Mouse (Mus musculus): Measurements from ENCODE around the gene Foxo3.

Gene Foxo3

DNA sequence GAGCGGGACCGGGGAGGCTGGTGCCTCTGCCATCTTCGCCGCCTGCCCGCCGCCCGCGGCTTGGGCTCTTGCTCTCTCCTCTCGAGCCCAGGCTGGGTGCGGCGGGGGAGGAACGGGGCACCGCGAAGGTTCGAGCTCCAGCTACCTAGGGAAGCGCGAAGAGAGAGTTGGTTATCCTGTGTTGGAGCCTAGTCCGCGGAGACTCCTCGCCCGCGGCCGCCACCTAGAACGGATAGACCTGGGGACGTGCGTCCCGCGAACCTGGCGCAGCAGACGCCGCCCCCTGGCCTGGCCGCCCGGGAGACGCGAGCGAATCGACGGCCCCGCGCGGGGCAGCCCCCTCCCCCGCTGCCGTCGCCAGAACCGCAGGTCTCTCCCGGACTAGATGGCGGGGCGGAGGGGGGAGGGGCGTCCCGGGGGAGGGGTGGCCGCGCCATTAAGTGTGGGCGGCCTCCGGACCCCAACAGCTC lies 1.1 kb downstream of the Foxo3 start:
- DNase-seq (ENCODE audit: low spot score in 2 of 2): peak; percentile 25 to 46

GRCm38 (mm10) chr10:42274712-42275400 lies 1.7 kb downstream of the Foxo3 start:
- no peak for DNase-seq (ENCODE audit: low spot score in 2 of 2)

DNA sequence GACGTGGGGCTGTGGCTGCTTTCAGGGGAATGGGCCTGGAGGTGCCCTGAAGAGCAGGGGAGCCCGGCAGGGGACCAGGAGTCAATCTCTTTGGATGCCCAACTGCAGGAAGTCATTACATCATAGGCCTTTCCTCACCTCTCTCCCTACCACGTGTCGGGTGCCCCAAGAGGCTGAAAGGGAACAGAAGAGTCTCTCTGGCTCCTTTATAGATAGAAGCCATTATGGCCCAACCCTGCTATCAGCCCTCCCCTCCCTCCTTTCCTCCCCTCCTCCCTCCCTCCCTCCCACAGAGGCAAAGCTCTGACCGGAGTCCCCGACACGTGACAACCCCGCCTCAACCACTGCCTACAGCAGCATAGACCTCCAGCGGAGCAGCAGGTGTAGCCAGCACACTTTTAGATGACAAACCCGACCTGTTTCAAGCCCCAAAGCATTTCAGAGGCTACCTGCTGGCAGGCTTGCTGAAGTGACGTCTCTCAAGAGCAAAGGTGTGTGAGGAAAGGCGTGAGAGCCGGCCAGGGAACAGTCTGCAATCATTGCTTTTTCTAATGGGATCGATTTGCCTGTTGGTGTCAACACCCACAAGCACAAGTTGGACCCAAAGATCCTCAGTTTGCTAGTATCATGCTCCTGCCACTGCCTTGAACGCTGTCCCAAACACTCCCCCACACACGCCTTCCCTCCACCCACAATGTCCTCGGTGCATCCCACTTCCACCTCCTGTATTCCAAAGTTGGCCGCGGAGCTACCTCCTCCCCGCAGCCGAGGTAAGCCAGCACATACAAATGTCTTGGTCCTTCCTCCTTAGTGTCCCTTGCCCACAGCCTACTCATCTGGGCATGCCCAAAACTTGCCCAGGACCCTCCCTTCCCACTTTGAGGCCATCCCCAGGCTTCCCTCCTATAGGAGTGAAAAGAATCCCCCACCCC lies 2.5 kb downstream of the Foxo3 start:
- DNase-seq (ENCODE audit: low spot score in 2 of 2): peak; percentile 60 to 67

DNA sequence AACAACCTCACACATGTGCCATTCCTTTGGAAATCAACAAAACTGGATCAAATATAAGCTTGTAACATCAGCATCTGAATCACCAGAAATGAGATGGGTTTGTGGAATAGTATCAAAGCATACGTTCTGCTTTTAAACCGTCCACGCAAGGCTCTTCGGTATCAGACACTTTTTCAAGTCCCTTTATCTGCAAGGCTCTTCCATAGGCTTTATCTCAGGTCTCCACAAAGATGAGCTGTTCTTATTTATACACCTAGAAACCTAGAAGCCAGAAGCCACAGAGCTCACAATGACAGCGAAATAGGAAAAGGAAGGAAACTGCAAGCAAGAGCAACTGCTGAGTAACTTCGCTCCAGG lies 3.2 kb downstream of the Foxo3 start:
- no peak for DNase-seq (ENCODE audit: low spot score in 2 of 2)

DNA sequence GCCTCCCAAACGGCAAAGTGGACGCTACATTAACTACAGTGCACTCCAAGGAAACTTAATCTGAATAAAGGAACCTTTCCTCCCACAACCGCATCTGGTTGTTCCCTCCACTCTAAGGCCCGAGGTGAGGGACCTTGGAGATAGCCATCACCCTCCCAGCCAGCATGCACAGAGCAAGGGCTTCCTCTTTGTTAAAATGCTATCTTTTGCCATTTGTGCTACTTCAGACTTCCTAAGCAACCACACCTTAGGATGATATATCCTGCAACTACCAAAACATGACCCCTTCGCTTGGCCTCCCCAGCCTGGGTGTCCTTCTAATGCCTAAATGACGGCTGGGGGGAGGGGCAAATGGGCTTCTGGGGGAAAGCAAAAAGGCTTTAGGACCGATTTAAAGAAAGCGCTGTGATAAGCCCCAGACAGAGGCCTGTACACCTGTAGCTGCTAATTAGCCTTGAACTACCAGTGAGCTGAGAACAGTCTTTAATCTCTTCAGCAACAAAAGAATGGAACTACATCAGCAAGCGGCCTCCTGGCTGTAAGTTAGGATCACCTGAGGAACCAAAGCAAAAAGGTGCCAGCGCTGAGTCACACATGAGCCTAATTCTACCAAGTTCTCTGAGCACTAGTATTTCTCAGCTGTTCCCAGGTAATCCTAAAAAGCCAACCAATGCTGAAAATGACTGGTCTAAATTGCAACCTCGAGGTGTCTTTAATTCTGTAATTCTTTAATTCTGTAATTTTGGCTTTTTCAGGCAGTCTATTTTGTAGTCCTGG lies 4.9 kb downstream of the Foxo3 start:
- no peak for DNase-seq (ENCODE audit: low spot score in 2 of 2)

DNA sequence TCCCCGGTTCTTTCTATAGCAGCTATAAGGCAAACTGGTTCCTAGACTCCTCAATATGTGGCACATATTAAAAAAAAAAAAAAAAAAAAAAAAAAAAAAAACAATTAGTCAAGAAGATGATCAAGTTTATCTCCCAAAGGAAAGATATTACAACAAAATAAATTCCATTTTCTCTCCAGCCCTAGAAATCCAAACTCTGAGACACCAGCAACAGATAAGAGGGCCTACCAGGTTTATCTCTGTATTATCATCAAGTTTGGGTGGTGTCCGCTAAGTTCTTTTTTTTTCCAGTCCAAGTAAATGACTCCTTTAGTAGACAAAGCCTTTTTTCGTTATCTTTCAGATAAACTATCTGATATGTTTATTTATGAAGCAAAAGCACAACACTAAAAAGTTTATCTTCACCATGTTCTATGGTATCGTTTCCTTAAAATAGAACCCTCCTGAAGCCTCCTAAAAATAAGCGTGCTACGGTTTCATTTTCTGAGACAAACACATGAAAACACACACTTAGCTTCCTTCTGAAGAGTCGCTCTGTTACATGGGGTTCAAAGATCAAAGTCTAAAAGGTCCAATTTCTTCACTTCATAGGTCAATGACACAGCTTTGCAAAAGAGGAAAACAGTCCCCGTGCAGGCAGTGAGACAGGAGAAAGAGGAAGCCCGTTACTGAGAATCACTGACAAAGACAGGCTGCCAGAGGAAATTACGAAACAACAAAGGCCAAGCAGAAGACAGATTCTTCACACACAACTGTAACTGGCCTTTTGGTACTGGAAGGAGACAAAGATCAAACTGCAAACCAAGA lies 6.1 kb downstream of the Foxo3 start:
- DNase-seq (ENCODE audit: low spot score in 2 of 2): peak; percentile 12 to 48

DNA sequence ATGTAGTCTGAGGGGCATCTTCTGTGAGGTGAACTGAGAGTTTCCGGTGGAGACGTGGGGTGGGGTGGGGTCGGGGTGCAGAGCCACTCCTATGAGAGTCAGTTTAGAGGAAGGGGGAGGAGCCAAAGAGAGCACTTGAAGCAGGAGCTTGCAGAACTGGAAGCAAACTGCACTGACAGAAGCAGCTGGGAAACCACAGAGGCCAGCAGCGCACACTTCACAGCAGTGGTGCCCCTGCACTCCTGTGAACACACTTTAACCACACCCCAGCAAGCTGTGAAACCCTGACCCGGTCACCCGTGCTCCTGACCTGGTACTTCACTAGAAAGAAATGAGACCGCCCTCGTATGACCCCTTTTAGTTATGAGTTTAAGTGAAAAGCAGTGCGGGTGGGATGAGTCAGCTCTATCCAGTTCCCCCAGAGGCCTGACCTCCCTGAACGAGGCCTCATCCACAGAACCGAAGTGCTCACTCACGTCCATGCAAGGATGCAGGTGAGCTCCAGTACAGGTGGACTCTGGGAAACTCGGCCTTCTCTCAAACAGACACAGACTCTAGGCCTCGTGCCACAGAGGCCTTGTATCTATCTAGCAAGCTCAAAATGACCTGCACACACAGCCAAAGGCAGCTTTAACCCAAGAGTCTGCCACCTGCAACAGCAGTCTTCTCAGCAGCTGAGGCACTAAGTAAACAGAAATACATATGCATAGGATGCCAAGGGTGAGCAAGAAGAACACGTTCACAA lies 7.1 kb downstream of the Foxo3 start:
- peak; percentile 76 to 89 for DNase-seq (ENCODE audit: low spot score in 2 of 2)

GRCm38 (mm10) chr10:42267811-42268545 lies 8.6 kb downstream of the Foxo3 start:
- no peak for DNase-seq (ENCODE audit: low spot score in 2 of 2)

DNA sequence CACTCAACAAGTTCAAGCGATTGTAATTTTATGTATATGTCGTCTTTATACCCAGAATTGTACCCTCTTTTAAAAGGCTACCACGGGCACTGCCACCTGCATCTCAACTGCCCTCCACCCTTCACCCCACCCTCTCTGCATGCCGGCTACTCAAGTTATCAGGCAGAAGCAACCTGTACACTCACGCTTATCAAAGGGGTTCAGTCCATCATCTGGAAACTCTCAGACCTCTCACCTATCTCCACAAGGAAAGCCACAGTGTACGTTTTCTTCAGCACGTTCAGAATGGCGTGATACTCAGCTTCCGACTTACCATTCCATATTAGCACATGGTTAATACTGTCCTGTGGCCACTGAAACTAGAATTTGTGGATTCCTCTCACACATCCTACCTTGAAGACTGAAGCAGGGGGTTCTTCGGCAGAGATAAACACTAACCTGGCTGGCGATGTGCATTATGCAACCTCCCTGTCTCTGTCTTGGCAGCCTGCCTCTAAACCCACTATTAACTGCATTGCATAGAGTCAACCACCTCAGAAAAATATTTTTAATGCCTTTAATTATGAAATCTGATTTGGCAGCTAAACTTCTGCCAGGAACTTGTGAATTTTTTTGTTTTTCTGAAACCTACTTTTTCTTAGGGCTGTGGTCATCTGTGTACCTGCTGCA lies 11.4 kb downstream of the Foxo3 start:
- DNase-seq (ENCODE audit: low spot score in 2 of 2): no peak

- no peak for DNase-seq (ENCODE audit: low spot score in 2 of 2)
These were observed 12.4 kb downstream of the Foxo3 start for GRCm38 (mm10) chr10:42264195-42264594.

- DNase-seq (ENCODE audit: low spot score in 2 of 2): no peak
These were observed 12.9 kb downstream of the Foxo3 start for GRCm38 (mm10) chr10:42263701-42264100.

GRCm38 (mm10) chr10:42262061-42262460 lies 14.5 kb downstream of the Foxo3 start:
- no peak for DNase-seq (ENCODE audit: low spot score in 2 of 2)

GRCm38 (mm10) chr10:42261103-42261502 lies 15.5 kb downstream of the Foxo3 start:
- DNase-seq (ENCODE audit: low spot score in 2 of 2): no peak

GRCm38 (mm10) chr10:42260523-42260922 lies 16.0 kb downstream of the Foxo3 start:
- DNase-seq (ENCODE audit: low spot score in 2 of 2): no peak

DNA sequence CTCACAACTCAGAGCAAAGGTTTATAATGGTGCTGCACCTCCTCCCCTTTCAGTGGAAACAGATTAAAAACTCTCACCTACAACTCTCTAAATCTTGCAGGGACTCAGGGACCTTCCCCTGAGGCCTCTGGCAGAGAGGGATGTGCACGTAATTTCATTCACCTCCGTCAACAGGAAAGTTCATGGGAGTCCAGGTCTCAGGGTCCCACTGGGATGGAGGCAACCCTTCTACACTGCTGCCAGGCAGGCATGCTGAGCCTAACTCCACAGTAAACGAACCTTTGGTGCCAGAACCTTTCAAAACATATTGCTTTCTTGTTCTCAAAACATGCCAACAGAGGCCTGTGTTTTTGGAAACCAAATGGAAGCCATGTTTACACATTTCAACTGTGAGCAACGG lies 17.0 kb downstream of the Foxo3 start:
- DNase-seq (ENCODE audit: low spot score in 2 of 2): no peak

DNA sequence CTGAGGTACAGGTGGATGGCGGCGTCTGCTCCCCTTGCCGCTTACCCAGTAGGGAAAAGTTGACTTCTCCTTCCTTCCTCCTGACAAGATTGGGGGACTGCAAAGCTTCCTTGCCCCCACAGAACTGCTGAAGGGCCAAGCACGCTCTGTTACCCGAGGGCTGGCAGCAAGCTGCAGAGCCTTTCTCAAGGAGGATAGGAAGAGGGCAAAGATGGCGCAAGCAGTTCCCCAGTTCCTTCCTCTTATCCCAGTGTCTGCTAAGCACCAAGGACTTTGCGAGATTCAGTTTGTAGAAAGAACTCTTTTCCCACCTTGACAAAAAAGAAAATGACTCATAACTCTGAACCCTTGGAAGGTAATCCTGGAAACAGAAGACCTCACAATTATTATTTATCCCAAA lies 18.6 kb downstream of the Foxo3 start:
- no peak for DNase-seq (ENCODE audit: low spot score in 2 of 2)

GRCm38 (mm10) chr10:42254788-42255187 lies 21.8 kb downstream of the Foxo3 start:
- DNase-seq (ENCODE audit: low spot score in 2 of 2): no peak

GRCm38 (mm10) chr10:42251749-42252323 lies 24.7 kb downstream of the Foxo3 start:
- DNase-seq (ENCODE audit: low spot score in 2 of 2): no peak

DNA sequence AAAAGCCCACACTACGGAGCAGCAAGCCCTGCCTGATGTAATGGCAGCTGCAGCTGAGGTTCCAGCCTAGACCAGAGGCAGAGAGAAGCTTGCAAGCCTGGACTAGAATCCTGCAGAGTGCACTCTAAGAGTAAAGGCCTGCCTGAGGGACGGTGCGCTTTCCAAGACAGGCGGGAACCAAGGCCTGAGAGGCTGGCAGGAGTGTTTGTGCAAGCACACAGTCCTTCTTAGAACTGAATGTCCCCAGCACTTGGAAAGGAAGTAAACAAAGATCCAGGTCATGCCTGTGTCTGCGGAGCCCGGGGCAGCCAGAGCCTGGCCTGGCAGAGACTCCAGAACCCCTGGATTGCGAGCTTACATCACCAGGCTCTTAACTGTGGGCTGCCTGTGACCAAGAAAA lies 25.4 kb downstream of the Foxo3 start:
- no peak for DNase-seq (ENCODE audit: low spot score in 2 of 2)
